Mouse (Mus musculus) erythroblast, embryonic 14.5 days (primary cell): ENCODE data around the gene Sord.

ENCODE experiments used
- GATA1 ChIP-seq: IDR thresholded peaks from 2 replicates; pipeline ENCODE4 v1.6.1; 2012; ENCODE audit warnings: low read length, inconsistent platforms, mixed read lengths
- TAL1 ChIP-seq: IDR thresholded peaks from 3 replicates; pipeline ENCODE4 v1.6.1; 2012; ENCODE audit warnings: low read length, inconsistent platforms, mixed read lengths

GRCm38 (mm10) chr2:122260729-122261128, 26.2 kb downstream of the Sord start:
- no peak for TF ChIP-seq GATA1
- no peak for TF ChIP-seq TAL1
